Mouse (Mus musculus) CD4-positive, CD25-positive, alpha-beta regulatory T cell (primary cell): ENCODE data around the gene Tia1. TPM values are rescaled to one million over a fixed set of nuclear protein-coding genes. Genes with fewer than 3 reads are reported as not detected.

Source experiments
- polyA plus RNA-seq: library from polyadenylated mRNA; unstranded; fragments of 100-300 nt; shearing (Covaris generic); gene quantifications from one replicate; pipeline ENCODE4 v1.2.1, GENCODE M21; 2017

Tia1 gene
- 147 TPM for polyA plus RNA-seq

GRCm38 (mm10) chr6:86404100-86404861 lies at the start of gene Tia1:
Tia1 (plus strand) TSS chr6:86404219.

GRCm38 (mm10) chr6:86365371-86366124 lies 38.5 kb upstream of the Tia1 start, which contains the start of gene Fam136a:
Fam136a (plus strand) TSS chr6:86365646.

GRCm38 (mm10) chr6:86370764-86371339 lies 33.2 kb upstream of the Tia1 start, which contains the start of gene Snrpg:
Snrpg (plus strand) TSS chr6:86371304.

GRCm38 (mm10) chr6:86396581-86397256 lies 7.3 kb upstream of the Tia1 start, which contains the start of gene Pcyox1:
Pcyox1 (minus strand) TSS chr6:86397154.

GRCm38 (mm10) chr6:86426358-86426757 lies 22.3 kb downstream of the Tia1 start, which contains the start of gene Gm44790:
Gm44790 (plus strand) TSS chr6:86426658.

DNA sequence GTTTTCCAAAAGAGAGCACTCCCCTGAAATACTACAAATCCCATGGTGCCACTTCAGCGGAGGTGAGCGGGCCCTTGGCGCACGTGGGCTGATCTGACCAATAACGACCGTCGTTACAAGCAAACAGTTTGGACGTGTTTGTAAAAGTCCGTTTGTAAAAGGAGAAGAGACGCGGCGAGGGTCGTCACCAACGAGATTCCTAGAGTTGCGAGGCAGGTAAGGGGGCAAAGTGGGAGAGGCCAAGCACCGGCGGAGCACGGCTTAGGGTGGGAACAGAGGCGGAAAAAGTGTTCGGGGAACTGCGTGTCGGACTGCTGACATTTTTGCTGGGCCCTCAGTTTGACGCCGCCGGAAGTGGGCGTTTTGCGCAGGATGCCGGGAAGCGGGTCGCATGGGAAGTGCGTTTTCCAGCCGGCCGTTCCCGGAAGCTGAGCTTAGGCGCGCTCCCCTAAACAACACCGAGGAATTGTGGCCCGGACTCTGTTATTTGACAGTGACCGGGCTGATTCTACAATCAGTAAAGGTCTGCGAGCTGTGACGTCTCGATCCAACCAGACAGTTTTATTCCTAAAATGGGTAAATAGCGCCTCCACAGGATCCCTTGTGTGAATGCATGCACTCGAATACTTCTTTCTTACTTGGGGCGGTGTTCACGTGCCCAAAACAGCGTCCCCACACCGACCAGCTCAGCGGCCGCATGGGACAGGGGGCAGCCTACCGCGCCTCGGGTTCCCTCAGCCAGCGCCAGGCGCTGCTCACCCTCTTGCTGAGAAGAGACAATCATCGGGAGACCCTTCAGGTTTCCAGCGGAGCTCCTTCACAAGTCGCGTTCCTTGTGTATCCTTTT lies 34.5 kb downstream of the Tia1 start, which contains the start of gene C87436:
Gene C87436 (plus strand): TSS at position 103 of the 847 bp plus-strand sequence.

Other genes starting within 250 kb of the Tia1 start
- not detected for gene Tgfa, start 209.0 kb upstream of the Tia1 start, polyA plus RNA-seq
- 46.0 TPM for gene Fam136a, start 38.6 kb upstream of the Tia1 start, polyA plus RNA-seq
- gene Snrpg, start 32.9 kb upstream of the Tia1 start, polyA plus RNA-seq = 351 TPM
- gene Pcyox1, start 7.1 kb upstream of the Tia1 start, polyA plus RNA-seq = 6.8 TPM
- gene Gm44790, start 22.4 kb downstream of the Tia1 start, polyA plus RNA-seq = not detected
- 50.6 TPM for gene C87436, start 34.2 kb downstream of the Tia1 start, polyA plus RNA-seq
- 362 TPM for gene Pcbp1, start 122.1 kb downstream of the Tia1 start, polyA plus RNA-seq
- 0.11 TPM for gene Asprv1, start 223.9 kb downstream of the Tia1 start, polyA plus RNA-seq